8 mouse cellular contexts compared by ENCODE assay signal in the genomic region with DNA sequence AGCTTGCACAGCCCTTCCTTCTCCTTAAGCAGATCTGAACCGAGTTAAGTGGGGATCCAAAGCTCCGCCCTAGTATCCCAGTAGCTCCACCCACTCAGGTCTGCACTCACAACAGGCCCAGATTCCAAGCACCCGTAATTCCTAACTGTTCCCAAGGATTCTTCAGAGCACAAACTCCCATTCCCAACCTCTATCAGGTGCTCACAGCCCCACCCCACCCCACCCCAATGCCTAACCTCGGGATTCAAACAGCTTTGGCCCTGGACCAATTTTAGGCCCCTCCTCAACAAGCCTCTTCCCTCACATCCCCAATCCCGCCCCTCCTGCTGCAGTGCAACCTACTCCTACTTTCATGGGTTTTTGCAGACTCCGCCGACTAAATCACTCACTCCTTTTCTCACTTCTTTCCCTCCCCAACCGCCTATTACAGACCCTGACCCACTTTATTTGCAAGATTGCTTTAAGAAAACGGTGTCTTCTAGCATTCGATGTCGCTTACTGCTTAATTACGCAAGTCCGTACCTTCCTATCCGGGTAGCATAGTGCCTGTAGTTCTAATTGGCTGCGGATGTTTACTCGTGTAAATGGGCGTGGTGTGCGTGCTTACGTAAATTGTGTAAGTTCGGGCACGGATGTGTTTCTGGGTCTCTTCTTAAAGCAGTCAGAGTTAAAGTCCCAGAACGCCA. TPM values are rescaled to one million over a fixed set of nuclear protein-coding genes. Genes with fewer than 3 reads are reported as not detected.
A peak's percentile ranks its signal among the peaks of the same experiment; 100 is the strongest.
DNase-seq lines count a peak whose midpoint lies in the region; ATAC-seq and TF ChIP-seq lines count a peak whose summit lies in the region.

Gene 1110012L19Rik (plus strand): TSS at position 602 of the 686 bp plus-strand sequence.

- TF ChIP-seq CTCF in lung, adult 2 months (IDR thresholded peaks at IDR 0.05; ENCODE audit: insufficient read depth, low read length) = no peak
- TF ChIP-seq CTCF in olfactory bulb, adult 2 months (IDR thresholded peaks at IDR 0.05; ENCODE audit: insufficient read depth, low read depth, low read length) = no peak
- no peak for TF ChIP-seq CTCF in thymus, adult 2 months (IDR thresholded peaks at IDR 0.05; ENCODE audit: borderline replicate concordance, control insufficient read depth, extremely low read depth, insufficient read depth, low read length, poor library complexity)

- peak within 1 kb of the TSS; percentile 50 for H3K4me2 ChIP-seq in forebrain, embryonic 15.5 days (replicated peaks)

- intact Hi-C loops in heart, postnatal 25 days (cut with DNase I) = loop anchor here (10.0 kb wide), 1 partner anchor 89 kb away; the partner anchor contains the start of gene Tmem185a

- 0 out of 2 replicates have a peak, but pooled peaks have one; percentile 8 for TF ChIP-seq POLR2A in lung, adult 2 months (IDR thresholded peaks at IDR 0.05; ENCODE audit: borderline replicate concordance, extremely low read depth, low read depth, low read length)
- TF ChIP-seq POLR2A in olfactory bulb, adult 2 months (IDR thresholded peaks at IDR 0.05; ENCODE audit: insufficient read depth, low read depth, low read length) = no peak
- no peak for TF ChIP-seq POLR2A in thymus, adult 2 months (IDR thresholded peaks at IDR 0.05; ENCODE audit: control insufficient read depth, extremely low read depth, insufficient read depth, low read length, poor library complexity)

- in situ Hi-C loops in ES-E14 (cut with MboI; ENCODE audit: low sequenced_read_pairs in 2 of 2, unreplicated experiment in 2 of 2) = no loop called here

- peak; percentile 64 for DNase-seq in ES-E14 (ENCODE audit: low read depth, low spot score)
- DNase-seq in cerebellum, adult 11 months = peak; percentile 65
- DNase-seq in heart, postnatal 25 days (ENCODE audit: low spot score) = peak; percentile 61
- peak; percentile 50 to 88 for DNase-seq in layer of hippocampus, adult 18-20 months (ENCODE audit: low spot score in 2 of 2)
- peak; percentile 66 for DNase-seq in lung, adult 2 months
- DNase-seq in thymus, adult 2 months = peak; percentile 63

- H3K27me3 ChIP-seq in forebrain, embryonic 15.5 days = no peaks in the 10 kb centered on the region
- H3K27me3 ChIP-seq in thymus, adult 2 months (ENCODE audit: control insufficient read depth, insufficient read depth, low read length) = no peaks in the 10 kb centered on the region

- H3K9me3 ChIP-seq in ES-E14 (ENCODE audit: control insufficient read depth, insufficient read depth, low read depth, low read length) = no peaks in the 10 kb centered on the region
- H3K9me3 ChIP-seq in forebrain, embryonic 15.5 days = no peaks in the 10 kb centered on the region

- H3K4me1 ChIP-seq in ES-E14 (ENCODE audit: control insufficient read depth in 2 of 2, insufficient read depth in 2 of 2, low read length in 2 of 2, poor library complexity in 1 of 2) = no peaks in the 10 kb centered on the region
- H3K4me1 ChIP-seq in forebrain, embryonic 15.5 days = peaks cover 9% of the 10 kb centered on the region; the same call in 1 of the 2 replicates
- H3K4me1 ChIP-seq in lung, adult 2 months (ENCODE audit: control insufficient read depth, insufficient read depth, low read length) = no peaks in the 10 kb centered on the region; the same call in 1 of the 2 replicates
- no peaks in the 10 kb centered on the region for H3K4me1 ChIP-seq in olfactory bulb, adult 2 months (ENCODE audit: control insufficient read depth, insufficient read depth, low read length)
- peaks cover 3% of the 10 kb centered on the region; the same call in 1 of the 2 replicates for H3K4me1 ChIP-seq in thymus, adult 2 months (replicated peaks; ENCODE audit: control insufficient read depth, insufficient read depth, low read length)

- H3K27ac ChIP-seq in ES-E14 (ENCODE audit: insufficient read depth, low read depth, low read length, poor library complexity, severe bottlenecking) = 0 out of 2 replicates have a peak within 1 kb of the TSS, but pooled peaks have one; percentile 10
- peak within 1 kb of the TSS; percentile 83 for H3K27ac ChIP-seq in forebrain, embryonic 15.5 days (replicated peaks)
- H3K27ac ChIP-seq in olfactory bulb, adult 2 months (ENCODE audit: insufficient read depth, low read depth, low read length) = peak within 1 kb of the TSS; percentile 94
- H3K27ac ChIP-seq in thymus, adult 2 months (ENCODE audit: control insufficient read depth, insufficient read depth, low read length) = peak within 1 kb of the TSS; percentile 92

- peak; percentile 97 for ATAC-seq in forebrain, embryonic 15.5 days (replicated peaks)

- WGBS in forebrain, embryonic 15.5 days = 16% methylated on average over 22 of the region's 22 CpGs
- 24% methylated on average over 22 of the region's 22 CpGs for WGBS in lung, adult 2 months
- WGBS in olfactory bulb, adult 2 months = 14% methylated on average over 22 of the region's 22 CpGs
- WGBS in thymus, adult 2 months = 2% methylated on average over 21 of the region's 22 CpGs

- peak within 1 kb of the TSS; percentile 80 for H3K9ac ChIP-seq in ES-E14 (ENCODE audit: insufficient read depth, low read depth, low read length, poor library complexity, severe bottlenecking)
- peak within 1 kb of the TSS; percentile 54 for H3K9ac ChIP-seq in forebrain, embryonic 15.5 days (replicated peaks)

- H3K36me3 ChIP-seq in ES-E14 (ENCODE audit: control insufficient read depth, insufficient read depth, low read length, poor library complexity, severe bottlenecking) = no peaks in the 10 kb centered on the region
- H3K36me3 ChIP-seq in forebrain, embryonic 15.5 days = no peaks in the 10 kb centered on the region
- no peaks in the 10 kb centered on the region for H3K36me3 ChIP-seq in thymus, adult 2 months (ENCODE audit: control insufficient read depth, insufficient read depth, low read length)

- peak within 1 kb of the TSS; percentile 80 to 83 for H3K4me3 ChIP-seq in ES-E14 (ENCODE audit: insufficient read depth in 1 of 2, low read depth in 1 of 2, low read length in 2 of 2, poor library complexity in 1 of 2, severe bottlenecking in 1 of 2)
- peak within 1 kb of the TSS; percentile 51 for H3K4me3 ChIP-seq in forebrain, embryonic 15.5 days
- peak within 1 kb of the TSS; percentile 82 for H3K4me3 ChIP-seq in lung, adult 2 months (replicated peaks; ENCODE audit: extremely low read depth, low read depth, low read length)
- peak within 1 kb of the TSS; percentile 54 for H3K4me3 ChIP-seq in olfactory bulb, adult 2 months (ENCODE audit: insufficient read depth, low read depth, low read length)
- H3K4me3 ChIP-seq in thymus, adult 2 months (ENCODE audit: control insufficient read depth, insufficient read depth, low read length) = peak within 1 kb of the TSS; percentile 75

TF ChIP-seq in ES-E14, 5 proteins besides CTCF, POLR2A, EP300 and RAD21:
- TF ChIP-seq ZNF384 (IDR thresholded peaks at IDR 0.05; ENCODE audit: low read depth, low read length) = no peak
- TF ChIP-seq ZC3H11A (IDR thresholded peaks at IDR 0.05; ENCODE audit: borderline replicate concordance, low read depth, low read length) = no peak
- no peak for TF ChIP-seq CHD2 (IDR thresholded peaks at IDR 0.05; ENCODE audit: low read depth, low read length)
- TF ChIP-seq HCFC1 (IDR thresholded peaks at IDR 0.05; ENCODE audit: borderline replicate concordance, insufficient read depth, low read length) = no peak
- TF ChIP-seq MAFK (IDR thresholded peaks at IDR 0.05; ENCODE audit: insufficient read depth, low read depth, low read length) = no peak

RNA-seq across cellular contexts. Expression of gene 1110012L19Rik, which starts in this region (rescaled TPM):
- 12.6 and 19.0 TPM in 2 replicates for total RNA-seq in ES-E14 (2012; rRNA removed)
- polyA plus RNA-seq in forebrain, embryonic 15.5 days (2015; fragmentation: Nextera tagmentation; extraction: Ambion mirVana) = 37.2 and 39.3 TPM in 2 replicates
- 10 to 100 TPM; 14.3 to 15.6 TPM for total RNA-seq in heart, postnatal 25 days (2021)
- 10 to 100 TPM; 13.4 to 14.5 TPM for total RNA-seq in layer of hippocampus, adult 18-20 months (2021)
- polyA plus RNA-seq in lung, adult 2 months (2012; rRNA removed) = 4.6 and 7.1 TPM in 2 replicates
- polyA plus RNA-seq in olfactory bulb, adult 2 months (2012; ENCODE audit: insufficient read depth, insufficient read length, low replicate concordance, missing spikeins) = not detected in 2 replicates
- polyA plus RNA-seq in thymus, adult 2 months (2012; rRNA removed) = 5.7 and 6.9 TPM in 2 replicates

Comparison
In these comparisons a context has a peak if more than half of its experiments do, and no peak if none do; other contexts are left out.
1. Peak in every context shown above with its lines: DNase-seq, ATAC-seq, H3K4me3 ChIP-seq and H3K27ac ChIP-seq.
2. H3K27ac ChIP-seq: peak in every context shown above with its lines; median percentile 94 in olfactory bulb, adult 2 months; 92 in thymus, adult 2 months; 83 in forebrain, embryonic 15.5 days; 10 in ES-E14.